Mouse (Mus musculus) T-cell, adult 2 months (primary cell): ENCODE measurements around the gene Asb16.

ENCODE experiments used
- DNase-seq: peaks from one replicate; pipeline ENCODE4 v3.0.0; 2022; ENCODE audit warnings: low spot score

Asb16 gene

GRCm38 (mm10) chr11:102310768-102311695, 42.5 kb downstream of the Asb16 start:
- DNase-seq, result no peak

GRCm38 (mm10) chr11:102311966-102312365, 43.4 kb downstream of the Asb16 start:
- DNase-seq, result no peak

- no peak for DNase-seq
These were observed 44.0 kb downstream of the Asb16 start for GRCm38 (mm10) chr11:102312586-102312985.

DNA sequence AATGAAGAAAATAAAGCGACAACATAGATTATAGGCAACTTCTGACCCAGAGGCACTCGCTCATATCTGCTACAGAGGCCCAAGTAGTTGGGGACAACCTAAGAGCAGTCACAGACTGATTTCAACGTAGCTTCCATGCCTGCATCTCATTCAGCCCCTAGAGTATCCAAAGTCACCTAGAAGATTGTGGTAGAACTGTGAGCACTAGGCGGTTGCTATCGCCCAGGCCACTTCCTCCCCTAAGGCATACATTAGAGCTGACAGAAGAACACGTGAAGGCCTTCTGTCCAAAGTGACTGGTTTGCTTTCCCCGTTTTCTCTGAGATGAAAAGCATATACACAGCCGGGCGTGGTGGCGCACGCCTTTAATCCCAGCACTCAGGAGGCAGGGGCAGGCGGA, 45.8 kb downstream of the Asb16 start:
- DNase-seq, result no peak

DNA sequence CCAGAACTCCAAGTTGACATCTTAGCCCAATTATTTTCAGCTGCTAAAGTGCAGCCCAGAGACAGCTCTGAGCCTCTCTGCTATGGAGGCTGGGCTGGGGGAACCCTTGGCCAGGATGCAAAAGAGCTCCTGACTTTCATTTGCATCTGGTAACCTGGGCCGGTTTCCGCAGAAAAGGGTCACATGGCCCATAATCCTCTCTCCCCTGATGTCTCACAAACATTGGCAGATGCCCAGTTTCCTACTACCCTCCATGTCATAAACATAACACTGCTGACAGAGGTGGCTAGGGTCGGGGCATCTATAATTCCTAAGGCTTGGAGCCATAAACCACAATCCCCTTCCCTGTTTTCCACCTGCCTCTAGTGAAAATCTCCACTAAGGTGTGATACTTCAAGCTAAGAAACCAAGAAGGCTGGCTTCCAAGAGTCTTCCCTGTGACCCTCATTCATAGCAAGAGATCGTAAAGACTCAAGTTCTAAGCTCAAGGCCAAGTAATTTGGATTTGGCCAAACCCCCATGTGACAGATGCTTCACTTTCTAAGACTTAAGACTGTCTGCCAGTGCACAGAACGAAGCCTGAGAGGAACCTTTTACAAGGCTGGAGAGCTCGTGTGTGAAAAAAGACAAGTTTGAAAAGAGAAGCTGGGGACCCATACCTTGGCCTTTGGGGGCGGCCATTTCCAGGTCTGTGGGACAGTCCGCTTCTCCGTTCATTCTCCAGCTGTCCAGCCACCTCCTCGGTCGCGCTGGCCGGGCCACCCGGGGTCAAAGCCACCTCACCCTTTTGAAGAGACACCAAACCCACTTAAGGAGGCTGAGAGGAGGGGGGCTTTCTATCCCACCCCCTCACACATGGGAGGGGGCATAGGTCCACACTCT, 47.4 kb downstream of the Asb16 start:
- DNase-seq, result no peak

- peak; percentile 83 for DNase-seq
These were observed 48.2 kb downstream of the Asb16 start for GRCm38 (mm10) chr11:102316572-102317297.

- DNase-seq, result peak; percentile 78
These were observed 48.9 kb downstream of the Asb16 start for GRCm38 (mm10) chr11:102317298-102317900.

GRCm38 (mm10) chr11:102317901-102318575, 49.5 kb downstream of the Asb16 start:
- DNase-seq, result peak; percentile 53

GRCm38 (mm10) chr11:102318576-102319409, 50.2 kb downstream of the Asb16 start:
- peak; percentile 50 for DNase-seq

GRCm38 (mm10) chr11:102319410-102319792, 50.9 kb downstream of the Asb16 start, which contains the start of gene Ubtf:
Gene Ubtf, minus strand, starts transcription at chr11:102319742.
- DNase-seq, result peak; percentile 80

DNA sequence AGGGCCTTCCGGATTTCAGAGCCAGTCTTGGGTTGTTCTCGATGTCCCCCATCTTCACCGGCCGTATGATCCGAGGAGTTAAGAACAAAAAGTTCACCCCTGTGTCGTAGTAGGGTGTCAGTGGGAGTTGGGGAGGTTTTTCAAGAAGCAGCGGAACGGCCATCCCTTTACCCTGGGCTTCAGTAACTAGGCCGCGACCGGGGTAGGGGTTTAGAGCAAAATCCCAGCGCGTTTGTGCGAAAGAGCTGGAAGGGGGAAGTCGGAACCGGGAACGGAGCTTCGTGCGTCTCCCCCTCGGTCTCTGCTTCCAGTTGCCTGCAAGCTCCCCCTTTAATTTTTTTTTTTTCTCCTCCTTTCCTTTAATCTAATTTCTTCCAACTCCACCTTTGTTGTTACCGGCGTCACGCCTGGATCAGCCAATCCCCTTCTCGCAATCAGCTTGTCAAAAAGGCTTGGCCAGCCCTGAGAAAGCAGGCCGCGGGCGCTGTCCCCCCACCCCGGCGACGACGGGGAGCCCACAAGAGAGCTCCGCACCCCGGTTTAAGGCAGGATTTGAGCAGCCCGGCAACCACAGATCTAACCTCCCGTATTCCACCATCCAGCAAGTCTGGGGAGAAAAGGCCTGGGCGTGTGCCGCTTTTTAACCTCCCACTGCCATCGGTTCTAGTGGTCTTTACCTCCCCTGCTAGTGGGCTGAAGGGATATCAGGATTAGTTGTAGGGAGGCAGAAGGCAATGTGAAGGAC, 51.6 kb downstream of the Asb16 start:
- DNase-seq, result peak; percentile 60

- no peak for DNase-seq
These were observed 52.1 kb downstream of the Asb16 start for GRCm38 (mm10) chr11:102320686-102321005.

- no peak for DNase-seq
These were observed 53.4 kb downstream of the Asb16 start for GRCm38 (mm10) chr11:102321931-102322330.

DNA sequence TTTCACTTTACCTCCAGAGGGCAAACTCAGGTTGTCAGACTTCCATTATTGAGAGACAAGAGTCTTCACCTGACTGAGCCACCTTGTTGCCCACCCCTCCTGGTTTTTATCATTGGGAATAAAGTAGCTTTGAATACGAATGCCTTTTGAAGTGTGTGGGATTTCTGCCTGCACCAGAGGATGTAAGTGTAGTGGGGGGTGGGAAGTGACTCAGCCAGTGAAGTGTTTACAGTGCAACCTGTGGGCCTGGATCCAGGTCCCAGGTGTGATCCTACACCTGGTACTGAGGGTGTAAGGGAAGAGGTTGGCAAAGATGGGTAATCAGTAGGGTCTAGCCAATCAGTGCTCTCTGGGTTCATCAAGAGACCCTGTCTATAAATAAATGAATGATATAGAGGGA, 55.0 kb downstream of the Asb16 start:
- no peak for DNase-seq

DNA sequence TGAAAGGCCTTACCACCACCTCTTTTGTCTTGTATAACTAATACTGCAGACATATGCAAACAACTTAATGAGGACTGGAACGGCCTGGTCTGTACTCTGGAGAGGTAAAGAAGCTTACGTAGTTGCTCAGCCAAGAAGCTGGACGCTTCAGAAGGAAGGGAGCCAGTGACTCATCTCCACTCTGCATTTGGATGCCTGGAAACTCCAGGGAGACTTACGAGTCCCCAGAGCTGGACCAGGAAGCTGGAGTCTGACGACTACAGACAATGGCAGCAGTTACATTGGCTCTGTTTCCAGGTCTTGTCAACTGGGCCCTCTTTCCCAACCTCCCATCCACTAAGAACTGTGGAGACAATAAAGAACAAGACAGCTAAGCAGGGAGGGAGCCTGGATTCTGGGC, 58.7 kb downstream of the Asb16 start:
- DNase-seq, result no peak

GRCm38 (mm10) chr11:102327839-102328238, 59.3 kb downstream of the Asb16 start:
- DNase-seq, result no peak
